Mouse (Mus musculus) forebrain, embryonic 15.5 days (tissue): ENCODE measurements around the gene AL731706.2. TPM values are rescaled to one million over a fixed set of nuclear protein-coding genes. Genes with fewer than 3 reads are reported as not detected.
A peak's percentile ranks its signal among the peaks of the same experiment; 100 is the strongest.

Experiments
- ATAC-seq: fragments of 200-750 bp; cut with Nextera tagmentation; replicated peaks from 2 replicates; pipeline ENCODE4 v1.8.0; 2017; ENCODE audit warnings: mild to moderate bottlenecking, moderate TSS enrichment, moderate library complexity
- H3K27ac ChIP-seq: fragments of 300-500 bp; sonication (generic); replicated peaks from 2 replicates; pipeline ENCODE4 v1.5.1; 2015; ENCODE audit warnings: mild to moderate bottlenecking, inconsistent platforms
- H3K27me3 ChIP-seq: fragments of 300-500 bp; sonication (generic); 2 replicates; pipeline ENCODE4 v1.6.1; 2015; ENCODE audit warnings: inconsistent platforms
- H3K36me3 ChIP-seq: fragments of 300-500 bp; sonication (generic); 2 replicates; pipeline ENCODE4 v1.6.1; 2015; ENCODE audit warnings: mild to moderate bottlenecking, inconsistent platforms
- H3K4me1 ChIP-seq: fragments of 300-500 bp; sonication (generic); 2 replicates; pipeline ENCODE4 v1.6.1; 2015; ENCODE audit warnings: inconsistent platforms
- H3K4me2 ChIP-seq: fragments of 300-500 bp; sonication (generic); replicated peaks from 2 replicates; pipeline ENCODE4 v1.6.1; 2015; ENCODE audit warnings: mild to moderate bottlenecking, inconsistent platforms
- H3K4me3 ChIP-seq: fragments of 300-500 bp; sonication (generic); 2 replicates; pipeline ENCODE4 v1.5.1; 2015; ENCODE audit warnings: mild to moderate bottlenecking, inconsistent platforms
- H3K9ac ChIP-seq: fragments of 300-500 bp; sonication (generic); replicated peaks from 2 replicates; pipeline ENCODE4 v1.6.1; 2015; ENCODE audit warnings: mild to moderate bottlenecking, inconsistent platforms
- H3K9me3 ChIP-seq: fragments of 300-500 bp; sonication (generic); 2 replicates; pipeline ENCODE4 v1.6.1; 2016; ENCODE audit warnings: inconsistent platforms
- WGBS: fragments of 180-500 bp; shearing (Covaris S2); methylation state at CpG from one replicate; pipeline ENCODE4 v1.1.7; 2015; ENCODE audit warnings: mixed read lengths; 5-methylcytosine and 5-hydroxymethylcytosine counted together
- polyA plus RNA-seq: library from polyadenylated mRNA; unstranded; fragments of >200 nt; fragmentation: Nextera tagmentation; extraction: Ambion mirVana; gene quantifications from 2 replicates; pipeline ENCODE4 v1.2.1, GENCODE M21; 2015

Gene AL731706.2
- polyA plus RNA-seq = 18.7 and 24.9 TPM in 2 replicates

DNA sequence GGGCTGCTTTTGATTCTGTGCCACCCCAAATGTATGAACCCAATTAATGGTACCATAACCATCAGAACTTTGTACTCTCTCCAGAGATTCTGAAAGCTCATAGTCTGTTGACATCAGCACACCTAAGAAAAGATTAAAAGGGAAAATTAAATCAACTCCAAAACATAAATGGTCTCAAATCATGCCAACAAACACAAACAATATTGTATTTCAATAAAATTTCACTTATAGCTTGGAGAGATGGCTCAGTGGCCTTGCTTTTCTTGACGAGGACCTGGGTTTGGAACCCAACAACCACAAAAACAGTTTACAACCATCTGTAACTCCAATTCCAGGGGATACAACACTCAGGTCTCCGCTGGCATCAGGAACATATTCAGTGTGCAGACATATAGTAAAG lies at the start of gene AL731706.2:
AL731706.2 (minus strand) TSS at position 101 of the 400 bp plus-strand sequence.
- no peak for ATAC-seq
- H3K9me3 ChIP-seq = no peaks in the 10 kb centered on the region
- peaks cover 31% of the 10 kb centered on the region for H3K36me3 ChIP-seq
- no peak within 1 kb of the TSS for H3K4me3 ChIP-seq
- peaks cover 10% of the 10 kb centered on the region; the same call in 1 of the 2 replicates for H3K4me1 ChIP-seq
- WGBS = 95% methylated on average over 2 of the region's 2 CpGs
- no peak within 1 kb of the TSS for H3K27ac ChIP-seq
- H3K4me2 ChIP-seq = no peak within 1 kb of the TSS
- H3K27me3 ChIP-seq = no peaks in the 10 kb centered on the region
- H3K9ac ChIP-seq = no peak within 1 kb of the TSS

GRCm38 (mm10) chr2:136921003-136921408 lies 35.5 kb upstream of the AL731706.2 start:
- Histone ChIP-seq H3K36me3 (no peaks in the 10 kb centered on the region), H3K27ac (no peak overlapping the region), H3K4me2 (no peak overlapping the region), H3K4me3 (no peak overlapping the region), H3K27me3 (no peaks in the 10 kb centered on the region), H3K9ac (no peak overlapping the region), H3K4me1 (no peaks in the 10 kb centered on the region), H3K9me3 (no peaks in the 10 kb centered on the region)
- no peak for ATAC-seq
- 70% methylated on average over 4 of the region's 4 CpGs for WGBS

- Histone ChIP-seq H3K9ac (no peak overlapping the region), H3K27me3 (no peaks in the 10 kb centered on the region), H3K4me2 (no peak overlapping the region), H3K4me1 (no peaks in the 10 kb centered on the region), H3K27ac (no peak overlapping the region), H3K9me3 (no peaks in the 10 kb centered on the region), H3K4me3 (no peak overlapping the region), H3K36me3 (no peaks in the 10 kb centered on the region)
- ATAC-seq = no peak
- 89% methylated on average over 3 of the region's 3 CpGs for WGBS
Observed at GRCm38 (mm10) chr2:136920257-136920993, 34.9 kb upstream of the AL731706.2 start.

- H3K27me3 ChIP-seq = no peaks in the 10 kb centered on the region
- no peaks in the 10 kb centered on the region for H3K36me3 ChIP-seq
- H3K9ac ChIP-seq = no peak overlapping the region
- no peak for ATAC-seq
- H3K9me3 ChIP-seq = no peaks in the 10 kb centered on the region
- H3K4me2 ChIP-seq = no peak overlapping the region
- H3K4me3 ChIP-seq = no peak overlapping the region
- 96% methylated on average over 1 of the region's 1 CpGs for WGBS
- H3K4me1 ChIP-seq = no peaks in the 10 kb centered on the region
- no peak overlapping the region for H3K27ac ChIP-seq
Observed at GRCm38 (mm10) chr2:136919433-136919832, 34.0 kb upstream of the AL731706.2 start.

DNA sequence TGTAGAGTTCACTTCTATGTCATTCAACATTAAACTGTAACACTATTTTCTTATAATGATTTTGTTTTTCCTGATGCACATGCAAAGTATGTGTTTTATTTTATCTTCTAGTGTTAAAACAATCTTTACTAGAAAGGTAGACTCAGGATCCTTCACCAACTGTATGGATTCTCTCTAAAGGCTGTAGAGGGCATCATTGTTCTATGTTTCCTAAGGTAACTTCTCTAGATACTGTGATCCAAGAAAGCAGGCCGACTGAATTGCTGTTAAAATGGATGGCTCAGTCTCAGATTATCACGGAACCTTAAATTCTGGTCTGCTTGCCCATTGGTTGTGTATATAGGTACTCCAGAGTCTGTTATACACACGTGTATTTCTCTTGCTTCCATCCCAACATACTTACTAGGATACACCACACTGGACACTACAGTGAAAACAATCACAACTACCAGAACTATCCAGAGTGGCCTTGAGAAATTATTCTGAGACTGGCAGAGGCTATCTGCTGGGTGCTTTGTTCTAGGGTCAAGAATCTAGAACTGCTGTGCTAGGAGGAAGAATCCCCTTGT lies 28.9 kb upstream of the AL731706.2 start:
- no peak overlapping the region for H3K27ac ChIP-seq
- no peak overlapping the region for H3K4me3 ChIP-seq
- WGBS = 50% methylated on average over 3 of the region's 3 CpGs
- H3K27me3 ChIP-seq = no peaks in the 10 kb centered on the region
- H3K4me1 ChIP-seq = peaks cover 20% of the 10 kb centered on the region
- H3K9ac ChIP-seq = no peak overlapping the region
- no peaks in the 10 kb centered on the region for H3K9me3 ChIP-seq
- peak; percentile 66 for ATAC-seq
- no peaks in the 10 kb centered on the region for H3K36me3 ChIP-seq
- no peak overlapping the region for H3K4me2 ChIP-seq

DNA sequence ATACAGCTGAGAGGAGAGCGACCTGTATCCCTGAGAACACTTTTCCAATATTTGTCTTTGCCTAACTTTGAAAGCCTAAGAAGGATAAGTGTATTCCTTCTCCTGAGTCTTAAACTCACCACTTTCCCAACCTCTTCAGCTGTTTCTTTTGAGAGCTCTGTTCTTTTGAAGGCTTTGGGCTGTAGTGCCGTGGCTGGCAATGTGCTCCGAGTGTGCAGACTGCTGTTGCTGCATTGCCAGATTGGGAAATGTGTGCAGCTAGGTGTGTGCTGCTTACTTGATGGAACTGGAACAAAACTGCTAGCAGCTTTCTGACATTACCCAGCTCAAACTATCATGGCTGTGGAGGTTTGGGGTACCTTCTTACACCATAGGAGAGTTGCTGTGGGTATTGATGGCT lies 27.5 kb upstream of the AL731706.2 start:
- no peaks in the 10 kb centered on the region for H3K27me3 ChIP-seq
- no peak overlapping the region for H3K27ac ChIP-seq
- H3K9ac ChIP-seq = no peak overlapping the region
- H3K36me3 ChIP-seq = no peaks in the 10 kb centered on the region
- no peaks in the 10 kb centered on the region for H3K9me3 ChIP-seq
- H3K4me3 ChIP-seq = no peak overlapping the region
- ATAC-seq = no peak
- no peak overlapping the region for H3K4me2 ChIP-seq
- peaks cover 20% of the 10 kb centered on the region for H3K4me1 ChIP-seq
- WGBS = 30% methylated on average over 3 of the region's 3 CpGs

DNA sequence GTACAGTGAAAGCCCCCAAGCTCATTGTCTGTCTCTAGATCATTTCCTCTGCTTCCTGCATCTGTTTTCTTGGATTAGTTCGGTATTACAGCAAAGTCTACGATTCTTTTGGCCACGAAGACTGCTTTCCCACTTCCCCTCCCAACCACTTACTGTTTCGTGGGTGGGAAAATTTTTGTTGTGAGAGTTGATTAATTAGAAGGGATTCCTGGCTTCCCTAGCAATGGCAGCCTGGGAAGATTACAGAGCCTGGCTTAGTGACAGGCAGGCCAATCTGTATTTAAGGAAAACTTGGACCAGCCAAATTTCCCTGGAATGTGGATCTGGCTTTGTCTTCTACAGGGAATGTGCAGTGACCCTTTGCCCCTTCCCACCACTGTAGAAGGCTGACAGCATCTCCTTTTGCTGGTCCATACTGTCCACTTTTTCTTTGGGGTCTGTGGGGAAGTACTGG lies 26.5 kb upstream of the AL731706.2 start:
- 5% methylated on average over 4 of the region's 4 CpGs for WGBS

DNA sequence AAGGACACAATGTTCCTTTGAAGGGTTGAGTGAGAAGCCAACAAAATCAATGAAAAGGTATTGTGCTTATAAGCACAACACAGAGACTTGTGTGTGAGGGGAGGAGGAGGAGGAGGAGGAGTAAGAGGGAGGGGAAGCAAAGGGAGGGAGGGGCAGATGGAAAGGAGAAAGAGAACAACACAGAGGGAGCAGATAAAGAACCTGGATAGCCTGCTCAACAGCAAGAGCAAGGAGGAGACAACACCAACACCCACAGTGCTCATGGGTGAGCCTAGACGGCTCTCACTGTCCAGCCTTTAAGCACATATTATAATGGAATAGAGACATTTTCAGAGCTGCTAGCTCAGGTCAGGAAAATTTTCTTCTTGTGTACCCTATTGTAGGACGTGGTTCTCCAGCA lies 23.8 kb upstream of the AL731706.2 start:
- no peaks in the 10 kb centered on the region for H3K9me3 ChIP-seq
- H3K36me3 ChIP-seq = peaks cover 9% of the 10 kb centered on the region
- 73% methylated on average over 2 of the region's 2 CpGs for WGBS
- ATAC-seq = no peak
- H3K4me2 ChIP-seq = no peak overlapping the region
- no peak overlapping the region for H3K4me3 ChIP-seq
- H3K4me1 ChIP-seq = peaks cover 20% of the 10 kb centered on the region
- H3K27me3 ChIP-seq = no peaks in the 10 kb centered on the region
- no peak overlapping the region for H3K27ac ChIP-seq
- no peak overlapping the region for H3K9ac ChIP-seq

More for the DNA sequence above, 26.5 kb upstream of the AL731706.2 start:
- Histone ChIP-seq H3K4me2 (no peak overlapping the region), H3K4me1 (peaks cover 20% of the 10 kb centered on the region), H3K36me3 (no peaks in the 10 kb centered on the region), H3K4me3 (no peak overlapping the region), H3K27ac (no peak overlapping the region), H3K27me3 (no peaks in the 10 kb centered on the region), H3K9ac (no peak overlapping the region), H3K9me3 (no peaks in the 10 kb centered on the region)
- peak; percentile 51 for ATAC-seq

DNA sequence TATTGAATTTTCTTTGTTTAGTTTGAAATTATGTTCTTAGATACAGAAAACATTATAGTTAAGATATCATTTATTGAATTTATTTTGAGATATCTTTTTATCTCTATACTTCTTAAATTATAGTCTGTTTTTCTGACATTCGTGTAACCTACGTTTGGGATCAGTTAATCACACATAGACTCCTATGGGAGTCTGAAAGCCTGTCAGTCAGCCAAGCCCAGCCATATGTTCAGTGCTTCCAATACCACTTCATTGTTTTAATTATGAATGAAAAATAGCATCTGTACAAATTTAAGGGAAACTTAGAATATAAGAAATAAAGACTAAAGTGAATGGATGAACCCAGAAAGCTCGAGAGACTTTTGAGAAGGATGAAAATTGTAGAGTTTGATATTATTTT lies 23.1 kb upstream of the AL731706.2 start:
- H3K9ac ChIP-seq = no peak overlapping the region
- no peaks in the 10 kb centered on the region for H3K27me3 ChIP-seq
- H3K4me2 ChIP-seq = no peak overlapping the region
- H3K4me3 ChIP-seq = no peak overlapping the region
- no peak overlapping the region for H3K27ac ChIP-seq
- peaks cover 20% of the 10 kb centered on the region for H3K4me1 ChIP-seq
- H3K9me3 ChIP-seq = no peaks in the 10 kb centered on the region
- H3K36me3 ChIP-seq = peaks cover 9% of the 10 kb centered on the region
- WGBS = 62% methylated on average over 3 of the region's 3 CpGs
- no peak for ATAC-seq

DNA sequence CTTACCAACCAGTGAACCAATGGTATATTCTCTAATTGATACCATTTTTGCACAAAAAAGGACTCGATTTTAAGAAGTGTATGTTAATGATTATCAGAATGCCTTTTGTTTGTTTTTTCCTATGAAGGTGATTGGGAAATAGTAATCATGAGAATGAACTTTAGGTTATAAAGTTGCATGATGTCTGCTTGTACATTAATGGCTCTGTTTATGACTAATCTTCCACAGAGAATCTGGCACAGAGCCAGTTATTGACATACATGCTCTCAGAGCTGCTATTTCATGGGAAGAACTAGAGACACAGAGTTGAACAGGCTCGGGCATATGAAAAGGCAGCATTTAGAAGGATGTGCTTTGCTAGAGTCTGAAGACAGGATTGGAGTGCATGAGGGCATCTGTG lies 10.7 kb upstream of the AL731706.2 start:
- Histone ChIP-seq H3K9me3 (no peaks in the 10 kb centered on the region), H3K4me2 (no peak overlapping the region), H3K27ac (no peak overlapping the region), H3K36me3 (no peaks in the 10 kb centered on the region), H3K4me1 (peaks cover 9% of the 10 kb centered on the region), H3K9ac (no peak overlapping the region), H3K4me3 (no peak overlapping the region), H3K27me3 (no peaks in the 10 kb centered on the region)
- WGBS = 65% methylated on average over 2 of the region's 2 CpGs
- ATAC-seq = no peak

GRCm38 (mm10) chr2:136894494-136894893 lies 9.0 kb upstream of the AL731706.2 start:
- Histone ChIP-seq H3K4me3 (no peak overlapping the region), H3K27me3 (no peaks in the 10 kb centered on the region), H3K4me1 (peaks cover 15% of the 10 kb centered on the region), H3K9ac (no peak overlapping the region), H3K36me3 (no peaks in the 10 kb centered on the region), H3K4me2 (no peak overlapping the region), H3K9me3 (no peaks in the 10 kb centered on the region), H3K27ac (no peak overlapping the region)
- WGBS = 20% methylated on average over 2 of the region's 2 CpGs
- ATAC-seq = no peak

GRCm38 (mm10) chr2:136891951-136892371 lies 6.5 kb upstream of the AL731706.2 start:
- ATAC-seq = peak; percentile 85

More at GRCm38 (mm10) chr2:136891951-136892371, 6.5 kb upstream of the AL731706.2 start:
- H3K4me1 ChIP-seq = peaks cover 19% of the 10 kb centered on the region
- no peaks in the 10 kb centered on the region for H3K27me3 ChIP-seq
- no peaks in the 10 kb centered on the region for H3K36me3 ChIP-seq
- peak overlapping the region; percentile 84 for H3K9ac ChIP-seq
- H3K4me3 ChIP-seq = peak overlapping the region; percentile 88
- H3K9me3 ChIP-seq = no peaks in the 10 kb centered on the region
- peak overlapping the region; percentile 98 for H3K27ac ChIP-seq
- WGBS = under 1% methylated on average over 23 of the region's 23 CpGs
- peak overlapping the region; percentile 51 for H3K4me2 ChIP-seq
